Mouse (Mus musculus): ENCODE measurements at regions not wholly inside any gene's neighbourhood (a gene's known extent, or its start where the extent isn't known, plus 50 kb on each side); places are given as distances from the start of the nearest gene placed in this dataset.

DNA sequence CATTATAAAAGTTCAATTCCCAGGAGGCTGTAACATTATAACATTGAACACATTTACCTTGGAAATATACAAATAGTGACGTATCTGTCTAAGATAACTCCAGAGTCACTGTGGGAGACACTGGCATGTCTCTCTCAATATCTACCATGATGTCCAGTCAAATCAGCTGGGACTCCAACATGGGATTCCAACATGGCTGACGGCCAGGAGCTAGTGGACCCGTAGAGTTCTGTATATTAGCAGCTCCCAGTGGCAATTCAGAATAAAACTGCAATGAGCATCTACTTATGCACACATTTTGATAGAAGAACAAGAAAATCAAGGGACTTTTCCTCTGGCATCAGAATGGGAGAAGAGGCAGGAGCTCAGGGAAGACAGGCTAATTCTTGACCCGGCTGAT is 123.4 kb downstream of the Tomm20 start:
- TF ChIP-seq CTCF (IDR thresholded peaks at IDR 0.05; ENCODE audit: control insufficient read depth, insufficient read depth, insufficient read length): no peak
- no peak for TF ChIP-seq MYOD1 (IDR thresholded peaks at IDR 0.05; ENCODE audit: control insufficient read depth, insufficient read length, low read depth)
- no peak for TF ChIP-seq USF1 (IDR thresholded peaks at IDR 0.05; ENCODE audit: low read depth)
